Mouse (Mus musculus) hindbrain, embryonic 12.5 days (tissue): ENCODE results near the gene Tmem100. TPM values are rescaled to one million over a fixed set of nuclear protein-coding genes. Genes with fewer than 3 reads are reported as not detected.

Experiments
- ATAC-seq: fragments of 200-750 bp; cut with Nextera tagmentation; 2 replicates; pipeline ENCODE4 v1.8.0; 2017; ENCODE audit warnings: moderate TSS enrichment; ENCODE audit not compliant: low FRiP score
- H3K27ac ChIP-seq: fragments of 300-500 bp; sonication (generic); 2 replicates; pipeline ENCODE4 v1.5.1; 2016; ENCODE audit warnings: mild to moderate bottlenecking
- H3K27me3 ChIP-seq: fragments of 300-500 bp; sonication (generic); 2 replicates; pipeline ENCODE4 v1.6.1; 2016; ENCODE audit warnings: mild to moderate bottlenecking
- H3K36me3 ChIP-seq: fragments of 300-500 bp; sonication (generic); 2 replicates; pipeline ENCODE4 v1.6.1; 2016; ENCODE audit warnings: mild to moderate bottlenecking
- H3K4me1 ChIP-seq: fragments of 300-500 bp; sonication (generic); 2 replicates; pipeline ENCODE4 v1.6.1; 2016
- H3K4me2 ChIP-seq: fragments of 300-500 bp; sonication (generic); replicated peaks from 2 replicates; pipeline ENCODE4 v1.6.1; 2016; ENCODE audit warnings: mild to moderate bottlenecking
- H3K4me3 ChIP-seq: fragments of 300-500 bp; sonication (generic); 2 replicates; pipeline ENCODE4 v1.5.1; 2016; ENCODE audit warnings: mild to moderate bottlenecking
- H3K9ac ChIP-seq: fragments of 300-500 bp; sonication (generic); 2 replicates; pipeline ENCODE4 v1.6.1; 2016; ENCODE audit warnings: mild to moderate bottlenecking, moderate library complexity
- H3K9me3 ChIP-seq: fragments of 300-500 bp; sonication (generic); replicated peaks from 2 replicates; pipeline ENCODE4 v1.6.1; 2016; ENCODE audit warnings: mild to moderate bottlenecking
- WGBS: fragments of 180-500 bp; shearing (Covaris S2); methylation state at CpG from one replicate; pipeline ENCODE4 v1.1.7; 2016; 5-methylcytosine and 5-hydroxymethylcytosine counted together
- polyA plus RNA-seq: library from polyadenylated mRNA; unstranded; fragments of >200 nt; fragmentation: Nextera tagmentation; extraction: Ambion mirVana; gene quantifications from 2 replicates; pipeline ENCODE4 v1.2.1, GENCODE M21; 2016

The Tmem100 gene
- polyA plus RNA-seq, result 10.5 and 11.2 TPM in 2 replicates

- Histone ChIP-seq H3K27me3 (peaks cover 24% of the 10 kb centered on the region), H3K4me2 (peak within 1 kb of the TSS; percentile 45), H3K36me3 (no peaks in the 10 kb centered on the region), H3K9ac (0 out of 2 replicates have a peak within 1 kb of the TSS, but pooled peaks have one; percentile 25), H3K4me3 (peak within 1 kb of the TSS; percentile 25), H3K9me3 (no peaks in the 10 kb centered on the region), H3K4me1 (peaks cover 18% of the 10 kb centered on the region), H3K27ac (no peak within 1 kb of the TSS)
- 51% methylated on average over 13 of the region's 13 CpGs for WGBS
- no peak for ATAC-seq
Observed at GRCm38 (mm10) chr11:90029841-90030398, at the start of gene Tmem100. TSS of gene Tmem100 (plus strand) at chr11:90030348.

- 67% methylated on average over 2 of the region's 2 CpGs for WGBS
- Histone ChIP-seq H3K9ac (no peak overlapping the region), H3K27me3 (no peaks in the 10 kb centered on the region), H3K4me1 (peaks cover 14% of the 10 kb centered on the region), H3K9me3 (no peaks in the 10 kb centered on the region), H3K4me3 (no peak overlapping the region), H3K36me3 (no peaks in the 10 kb centered on the region), H3K4me2 (no peak overlapping the region), H3K27ac (no peak overlapping the region)
- ATAC-seq, result no peak
Observed at GRCm38 (mm10) chr11:89982918-89983317, 47.2 kb upstream of the Tmem100 start.

GRCm38 (mm10) chr11:89984436-89984835 is 45.7 kb upstream of the Tmem100 start:
- H3K4me1 ChIP-seq, result peaks cover 2% of the 10 kb centered on the region; the same call in 1 of the 2 replicates
- ATAC-seq, result no peak
- 87% methylated on average over 5 of the region's 5 CpGs for WGBS

GRCm38 (mm10) chr11:89985200-89986187 is 44.7 kb upstream of the Tmem100 start:
- no peak overlapping the region for H3K27ac ChIP-seq
- H3K27me3 ChIP-seq, result no peaks in the 10 kb centered on the region
- H3K9ac ChIP-seq, result no peak overlapping the region
- H3K9me3 ChIP-seq, result no peaks in the 10 kb centered on the region
- H3K4me3 ChIP-seq, result no peak overlapping the region
- peaks cover 2% of the 10 kb centered on the region; the same call in 1 of the 2 replicates for H3K4me1 ChIP-seq
- no peaks in the 10 kb centered on the region for H3K36me3 ChIP-seq
- ATAC-seq, result no peak
- no peak overlapping the region for H3K4me2 ChIP-seq
- WGBS, result 37% methylated on average over 10 of the region's 10 CpGs

More at GRCm38 (mm10) chr11:89984436-89984835, 45.7 kb upstream of the Tmem100 start:
- Histone ChIP-seq H3K4me2 (no peak overlapping the region), H3K9ac (no peak overlapping the region), H3K4me3 (no peak overlapping the region), H3K9me3 (no peaks in the 10 kb centered on the region), H3K27ac (no peak overlapping the region), H3K27me3 (no peaks in the 10 kb centered on the region), H3K36me3 (no peaks in the 10 kb centered on the region)

- Histone ChIP-seq H3K9ac (no peak overlapping the region), H3K4me1 (peaks cover 2% of the 10 kb centered on the region; the same call in 1 of the 2 replicates), H3K9me3 (no peaks in the 10 kb centered on the region), H3K27ac (no peak overlapping the region), H3K36me3 (no peaks in the 10 kb centered on the region), H3K4me2 (no peak overlapping the region), H3K4me3 (no peak overlapping the region), H3K27me3 (no peaks in the 10 kb centered on the region)
- ATAC-seq, result no peak
- WGBS, result 85% methylated on average over 8 of the region's 8 CpGs
Observed at GRCm38 (mm10) chr11:89986516-89986915, 43.6 kb upstream of the Tmem100 start.

GRCm38 (mm10) chr11:89988936-89989589 is 41.1 kb upstream of the Tmem100 start:
- Histone ChIP-seq H3K27me3 (no peaks in the 10 kb centered on the region), H3K4me2 (no peak overlapping the region), H3K36me3 (no peaks in the 10 kb centered on the region), H3K4me1 (peaks cover 2% of the 10 kb centered on the region; the same call in 1 of the 2 replicates), H3K4me3 (no peak overlapping the region), H3K9me3 (no peaks in the 10 kb centered on the region), H3K9ac (no peak overlapping the region), H3K27ac (no peak overlapping the region)
- WGBS, result 23% methylated on average over 8 of the region's 8 CpGs
- ATAC-seq, result 0 out of 2 replicates have a peak, but pooled peaks have one; percentile 38

- no peak overlapping the region for H3K9ac ChIP-seq
- H3K4me2 ChIP-seq, result no peak overlapping the region
- no peaks in the 10 kb centered on the region for H3K4me1 ChIP-seq
- no peaks in the 10 kb centered on the region for H3K27me3 ChIP-seq
- H3K9me3 ChIP-seq, result no peaks in the 10 kb centered on the region
- H3K36me3 ChIP-seq, result no peaks in the 10 kb centered on the region
- H3K27ac ChIP-seq, result no peak overlapping the region
- H3K4me3 ChIP-seq, result no peak overlapping the region
- ATAC-seq, result no peak
Observed at GRCm38 (mm10) chr11:89991661-89992060, 38.5 kb upstream of the Tmem100 start.

- Histone ChIP-seq H3K27ac (no peak overlapping the region), H3K9ac (no peak overlapping the region), H3K4me2 (no peak overlapping the region), H3K4me3 (no peak overlapping the region), H3K36me3 (no peaks in the 10 kb centered on the region), H3K9me3 (no peaks in the 10 kb centered on the region), H3K4me1 (no peaks in the 10 kb centered on the region), H3K27me3 (no peaks in the 10 kb centered on the region)
- no peak for ATAC-seq
- 74% methylated on average over 2 of the region's 2 CpGs for whole genome bisulfite sequencing
Observed at GRCm38 (mm10) chr11:89994706-89995105, 35.4 kb upstream of the Tmem100 start.

- H3K9ac ChIP-seq, result no peak overlapping the region
- H3K4me2 ChIP-seq, result no peak overlapping the region
- WGBS, result 80% methylated on average over 5 of the region's 5 CpGs
- no peaks in the 10 kb centered on the region for H3K36me3 ChIP-seq
- no peaks in the 10 kb centered on the region for H3K27me3 ChIP-seq
- no peak overlapping the region for H3K27ac ChIP-seq
- H3K4me1 ChIP-seq, result no peaks in the 10 kb centered on the region
- no peaks in the 10 kb centered on the region for H3K9me3 ChIP-seq
- ATAC-seq, result no peak
- H3K4me3 ChIP-seq, result no peak overlapping the region
Observed at GRCm38 (mm10) chr11:89995596-89995995, 34.6 kb upstream of the Tmem100 start.

- no peak for ATAC-seq
- H3K9me3 ChIP-seq, result no peaks in the 10 kb centered on the region
- H3K27ac ChIP-seq, result no peak overlapping the region
- H3K27me3 ChIP-seq, result no peaks in the 10 kb centered on the region
- no peak overlapping the region for H3K9ac ChIP-seq
- WGBS, result 93% methylated on average over 4 of the region's 4 CpGs
- H3K4me1 ChIP-seq, result no peaks in the 10 kb centered on the region
- H3K4me3 ChIP-seq, result no peak overlapping the region
- H3K4me2 ChIP-seq, result no peak overlapping the region
- no peaks in the 10 kb centered on the region for H3K36me3 ChIP-seq
Observed at GRCm38 (mm10) chr11:89996406-89996805, 33.7 kb upstream of the Tmem100 start.

GRCm38 (mm10) chr11:89996856-89997255 is 33.3 kb upstream of the Tmem100 start:
- no peak overlapping the region for H3K4me2 ChIP-seq
- no peak overlapping the region for H3K9ac ChIP-seq
- H3K4me1 ChIP-seq, result no peaks in the 10 kb centered on the region
- H3K27me3 ChIP-seq, result no peaks in the 10 kb centered on the region
- no peak overlapping the region for H3K4me3 ChIP-seq
- no peaks in the 10 kb centered on the region for H3K36me3 ChIP-seq
- no peaks in the 10 kb centered on the region for H3K9me3 ChIP-seq
- WGBS, result 83% methylated on average over 7 of the region's 7 CpGs
- no peak for ATAC-seq
- no peak overlapping the region for H3K27ac ChIP-seq
